Mouse (Mus musculus) intestine, embryonic 15.5 days (tissue): Measurements from ENCODE around the gene Tmem82. TPM values are rescaled to one million over a fixed set of nuclear protein-coding genes. Genes with fewer than 3 reads are reported as not detected.
A peak's percentile ranks its signal among the peaks of the same experiment; 100 is the strongest.

Experiments
- ATAC-seq: fragments of 200-750 bp; cut with Nextera tagmentation; 2 replicates; pipeline ENCODE4 v1.8.0; 2017; ENCODE audit warnings: moderate TSS enrichment, moderate library complexity
- H3K27ac ChIP-seq: fragments of 300-500 bp; sonication (generic); 2 replicates; pipeline ENCODE4 v1.5.1; 2015; ENCODE audit warnings: mild to moderate bottlenecking, inconsistent platforms
- H3K27me3 ChIP-seq: fragments of 300-500 bp; sonication (generic); replicated peaks from 2 replicates; pipeline ENCODE4 v1.6.1; 2015; ENCODE audit warnings: inconsistent platforms
- H3K36me3 ChIP-seq: fragments of 300-500 bp; sonication (generic); 2 replicates; pipeline ENCODE4 v1.6.1; 2015; ENCODE audit warnings: inconsistent platforms
- H3K4me1 ChIP-seq: fragments of 300-500 bp; sonication (generic); replicated peaks from 2 replicates; pipeline ENCODE4 v1.6.1; 2015; ENCODE audit warnings: inconsistent platforms
- H3K4me2 ChIP-seq: fragments of 300-500 bp; sonication (generic); replicated peaks from 2 replicates; pipeline ENCODE4 v1.6.1; 2015; ENCODE audit warnings: mild to moderate bottlenecking, inconsistent platforms
- H3K4me3 ChIP-seq: fragments of 300-500 bp; sonication (generic); replicated peaks from 2 replicates; pipeline ENCODE4 v1.5.1; 2015; ENCODE audit warnings: inconsistent platforms
- H3K9ac ChIP-seq: fragments of 300-500 bp; sonication (generic); 2 replicates; pipeline ENCODE4 v1.6.1; 2015; ENCODE audit warnings: inconsistent platforms
- H3K9me3 ChIP-seq: fragments of 300-500 bp; sonication (generic); 2 replicates; pipeline ENCODE4 v1.6.1; 2016; ENCODE audit warnings: inconsistent platforms
- WGBS: fragments of 180-500 bp; shearing (Covaris S2); methylation state at CpG from one replicate; pipeline ENCODE4 v1.1.7; 2015; 5-methylcytosine and 5-hydroxymethylcytosine counted together
- polyA plus RNA-seq: library from polyadenylated mRNA; unstranded; fragments of >200 nt; fragmentation: Nextera tagmentation; extraction: Ambion mirVana; gene quantifications from 2 replicates; pipeline ENCODE4 v1.2.1, GENCODE M21; 2015

Gene Tmem82
- polyA plus RNA-seq, 1 experiment from 2014 or later: 18.5 TPM

GRCm38 (mm10) chr4:141622580-141622979 lies 4.1 kb upstream of the Tmem82 start:
- no peak for ATAC-seq
- Histone ChIP-seq H3K4me1 (peaks cover 23% of the 10 kb centered on the region), H3K9me3 (no peaks in the 10 kb centered on the region), H3K4me3 (0 out of 2 replicates have a peak overlapping the region, but pooled peaks have one; percentile 9), H3K36me3 (peaks cover 10% of the 10 kb centered on the region), H3K9ac (no peak overlapping the region), H3K4me2 (peak overlapping the region; percentile 43; the same call in 1 of the 2 replicates), H3K27ac (peak overlapping the region; percentile 51; the same call in 1 of the 2 replicates), H3K27me3 (no peaks in the 10 kb centered on the region)
- WGBS: 85% methylated on average over 5 of the region's 5 CpGs

- no peak overlapping the region for H3K9ac ChIP-seq
- H3K4me3 ChIP-seq: no peak overlapping the region
- H3K4me2 ChIP-seq: peak overlapping the region; percentile 43; the same call in 1 of the 2 replicates
- H3K36me3 ChIP-seq: peaks cover 8% of the 10 kb centered on the region; the same call in 1 of the 2 replicates
- 78% methylated on average over 8 of the region's 8 CpGs for WGBS
- no peak overlapping the region for H3K27ac ChIP-seq
- no peaks in the 10 kb centered on the region for H3K27me3 ChIP-seq
- ATAC-seq: no peak
- peaks cover 28% of the 10 kb centered on the region for H3K4me1 ChIP-seq
- H3K9me3 ChIP-seq: no peaks in the 10 kb centered on the region
These were observed 3.7 kb upstream of the Tmem82 start for GRCm38 (mm10) chr4:141622091-141622490.

- Histone ChIP-seq H3K4me2 (no peak overlapping the region), H3K27me3 (no peaks in the 10 kb centered on the region), H3K4me3 (no peak overlapping the region), H3K9ac (no peak overlapping the region), H3K4me1 (peaks cover 28% of the 10 kb centered on the region), H3K36me3 (peaks cover 3% of the 10 kb centered on the region; the same call in 1 of the 2 replicates), H3K27ac (no peak overlapping the region), H3K9me3 (no peaks in the 10 kb centered on the region)
- ATAC-seq: no peak
- 87% methylated on average over 8 of the region's 8 CpGs for WGBS
These were observed 2.9 kb upstream of the Tmem82 start for GRCm38 (mm10) chr4:141621297-141621696.

- 82% methylated on average over 9 of the region's 9 CpGs for WGBS
- no peak overlapping the region for H3K9ac ChIP-seq
- no peaks in the 10 kb centered on the region for H3K36me3 ChIP-seq
- peak overlapping the region; percentile 37; the same call in 1 of the 2 replicates for H3K4me2 ChIP-seq
- H3K9me3 ChIP-seq: no peaks in the 10 kb centered on the region
- ATAC-seq: no peak
- no peak overlapping the region for H3K4me3 ChIP-seq
- peaks cover 28% of the 10 kb centered on the region for H3K4me1 ChIP-seq
- H3K27ac ChIP-seq: peak overlapping the region; percentile 56; the same call in 1 of the 2 replicates
- H3K27me3 ChIP-seq: no peaks in the 10 kb centered on the region
These were observed 958 bp upstream of the Tmem82 start for GRCm38 (mm10) chr4:141619299-141619883.

- WGBS: 11% methylated on average over 22 of the region's 22 CpGs
- Histone ChIP-seq H3K4me3 (peak overlapping the region; percentile 42), H3K27me3 (no peaks in the 10 kb centered on the region), H3K4me2 (peak overlapping the region; percentile 71), H3K27ac (peak overlapping the region; percentile 44), H3K9ac (peak overlapping the region; percentile 58), H3K36me3 (no peaks in the 10 kb centered on the region), H3K4me1 (peaks cover 17% of the 10 kb centered on the region), H3K9me3 (no peaks in the 10 kb centered on the region)
- peak; percentile 78 for ATAC-seq
These were observed 419 bp downstream of the Tmem82 start for GRCm38 (mm10) chr4:141617863-141618564.

GRCm38 (mm10) chr4:141617299-141617698 lies 1.1 kb downstream of the Tmem82 start:
- H3K4me1 ChIP-seq: peaks cover 17% of the 10 kb centered on the region
- peak overlapping the region; percentile 42 for H3K4me3 ChIP-seq
- H3K9ac ChIP-seq: peak overlapping the region; percentile 58
- H3K27me3 ChIP-seq: no peaks in the 10 kb centered on the region
- no peaks in the 10 kb centered on the region for H3K36me3 ChIP-seq
- peak; percentile 50 for ATAC-seq
- no peaks in the 10 kb centered on the region for H3K9me3 ChIP-seq
- H3K4me2 ChIP-seq: peak overlapping the region; percentile 71
- peak overlapping the region; percentile 44 for H3K27ac ChIP-seq
- WGBS: 3% methylated on average over 20 of the region's 20 CpGs

GRCm38 (mm10) chr4:141616811-141617210 lies 1.6 kb downstream of the Tmem82 start:
- Histone ChIP-seq H3K9ac (no peak overlapping the region), H3K36me3 (no peaks in the 10 kb centered on the region), H3K4me1 (peaks cover 17% of the 10 kb centered on the region), H3K27me3 (no peaks in the 10 kb centered on the region), H3K27ac (no peak overlapping the region), H3K4me3 (peak overlapping the region; percentile 42; the same call in 1 of the 2 replicates), H3K4me2 (peak overlapping the region; percentile 71), H3K9me3 (no peaks in the 10 kb centered on the region)
- 73% methylated on average over 6 of the region's 6 CpGs for WGBS
- no peak for ATAC-seq

GRCm38 (mm10) chr4:141614946-141615345 lies 3.5 kb downstream of the Tmem82 start:
- WGBS: 81% methylated on average over 14 of the region's 14 CpGs

GRCm38 (mm10) chr4:141609538-141609937 lies 8.9 kb downstream of the Tmem82 start:
- H3K27ac ChIP-seq: no peak overlapping the region
- no peaks in the 10 kb centered on the region for H3K36me3 ChIP-seq
- H3K9ac ChIP-seq: no peak overlapping the region
- H3K4me3 ChIP-seq: no peak overlapping the region
- H3K4me1 ChIP-seq: peaks cover 8% of the 10 kb centered on the region
- no peak overlapping the region for H3K4me2 ChIP-seq
- 72% methylated on average over 6 of the region's 6 CpGs for WGBS
- ATAC-seq: no peak
- H3K9me3 ChIP-seq: no peaks in the 10 kb centered on the region
- no peaks in the 10 kb centered on the region for H3K27me3 ChIP-seq

More at GRCm38 (mm10) chr4:141614946-141615345, 3.5 kb downstream of the Tmem82 start:
- peaks cover 17% of the 10 kb centered on the region for H3K4me1 ChIP-seq
- H3K9ac ChIP-seq: no peak overlapping the region
- no peak for ATAC-seq
- H3K27me3 ChIP-seq: no peaks in the 10 kb centered on the region
- no peak overlapping the region for H3K27ac ChIP-seq
- no peak overlapping the region for H3K4me3 ChIP-seq
- no peak overlapping the region for H3K4me2 ChIP-seq
- no peaks in the 10 kb centered on the region for H3K36me3 ChIP-seq
- H3K9me3 ChIP-seq: no peaks in the 10 kb centered on the region

GRCm38 (mm10) chr4:141605861-141606260 lies 12.6 kb downstream of the Tmem82 start, which contains the start of gene Fblim1:
Fblim1 (minus strand) TSS chr4:141606096.
- Histone ChIP-seq H3K36me3 (no peaks in the 10 kb centered on the region), H3K4me1 (peaks cover 19% of the 10 kb centered on the region), H3K9me3 (no peaks in the 10 kb centered on the region), H3K4me2 (no peak within 1 kb of the TSS), H3K27me3 (no peaks in the 10 kb centered on the region), H3K27ac (0 out of 2 replicates have a peak within 1 kb of the TSS, but pooled peaks have one; percentile 13), H3K4me3 (no peak within 1 kb of the TSS), H3K9ac (no peak within 1 kb of the TSS)
- 75% methylated on average over 11 of the region's 11 CpGs for WGBS
- ATAC-seq: no peak

- 86% methylated on average over 5 of the region's 5 CpGs for WGBS
- H3K27me3 ChIP-seq: no peaks in the 10 kb centered on the region
- H3K4me1 ChIP-seq: peaks cover 23% of the 10 kb centered on the region
- H3K4me2 ChIP-seq: no peak overlapping the region
- no peaks in the 10 kb centered on the region for H3K36me3 ChIP-seq
- H3K9me3 ChIP-seq: no peaks in the 10 kb centered on the region
- H3K4me3 ChIP-seq: no peak overlapping the region
- H3K9ac ChIP-seq: no peak overlapping the region
- H3K27ac ChIP-seq: 0 out of 2 replicates have a peak overlapping the region, but pooled peaks have one; percentile 13
- ATAC-seq: no peak
These were observed 13.0 kb downstream of the Tmem82 start for GRCm38 (mm10) chr4:141605421-141605820.

- ATAC-seq: no peak
- Histone ChIP-seq H3K27ac (peak overlapping the region; percentile 48; the same call in 1 of the 2 replicates), H3K4me1 (peaks cover 29% of the 10 kb centered on the region), H3K4me3 (no peak overlapping the region), H3K4me2 (0 out of 2 replicates have a peak overlapping the region, but pooled peaks have one; percentile 17), H3K36me3 (no peaks in the 10 kb centered on the region), H3K9me3 (no peaks in the 10 kb centered on the region), H3K9ac (no peak overlapping the region), H3K27me3 (no peaks in the 10 kb centered on the region)
- WGBS: 39% methylated on average over 8 of the region's 8 CpGs
These were observed 13.9 kb downstream of the Tmem82 start for GRCm38 (mm10) chr4:141604493-141604892.
